Comparison of ENCODE assay signal across 16 mouse cellular contexts in the genomic region with DNA sequence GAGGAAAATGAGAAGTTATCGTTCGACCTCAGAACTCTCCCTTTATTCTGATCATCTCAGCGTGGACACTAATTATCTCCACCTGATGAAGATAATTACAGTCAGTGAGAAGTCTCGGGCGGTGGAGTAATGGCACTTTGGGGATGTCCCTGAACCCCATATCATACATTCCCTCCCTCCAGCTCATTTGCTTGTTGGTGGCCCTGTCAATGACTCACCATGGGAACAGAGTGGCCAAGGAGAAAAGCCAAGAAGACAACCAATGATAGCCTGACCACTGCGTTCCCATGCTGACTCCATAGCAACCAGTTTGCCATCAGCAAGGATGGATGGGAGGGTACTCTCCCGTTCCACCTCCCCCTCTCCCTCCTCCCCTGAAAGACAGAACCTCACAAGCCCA.
"Had no signal": no experiment of that assay in that cellular context is flagged by ENCODE, and none has a peak within 500 bp of the region (broad histone marks: within the 10 kb centered on the region; RNA-seq: fewer than 3 reads in every experiment).

No protein-coding gene starts in this region.

- H3K9ac ChIP-seq: limb, embryonic 12.5 days; liver, embryonic 13.5 days; liver, postnatal 0 days; lung, embryonic 15.5 days had no signal

- H3K27me3 ChIP-seq: limb, embryonic 12.5 days; liver, embryonic 13.5 days; lung, embryonic 15.5 days had no signal

- ATAC-seq: liver, postnatal 0 days had no signal

- H3K9me3 ChIP-seq: limb, embryonic 12.5 days; liver, embryonic 13.5 days; lung, embryonic 15.5 days; megakaryocyte, embryonic 14.5 days had no signal

- H3K36me3 ChIP-seq: limb, embryonic 12.5 days; liver, embryonic 13.5 days; lung, embryonic 15.5 days had no signal

- H3K27ac ChIP-seq: limb, embryonic 12.5 days; liver, embryonic 13.5 days; lung, embryonic 15.5 days; macrophage had no signal

- H3K4me3 ChIP-seq: limb, embryonic 12.5 days; liver, embryonic 13.5 days; lung, embryonic 15.5 days; megakaryocyte, embryonic 14.5 days had no signal

- H3K4me2 ChIP-seq: limb, embryonic 12.5 days; liver, embryonic 13.5 days; lung, embryonic 15.5 days had no signal

- DNase-seq: kidney, adult 8-10 months; kidney, postnatal 25 days; liver; liver, embryonic 13.5 days; liver, postnatal 0 days; lung, postnatal 14 days; midbrain, embryonic 14.5 days; retina, postnatal 1 day; right cerebral cortex, postnatal 4 days; spleen, adult 18-20 months; thymus, adult 18-20 months; thymus, postnatal 14 days had no signal

- H3K4me1 ChIP-seq: limb, embryonic 12.5 days; liver, embryonic 13.5 days; lung, embryonic 15.5 days had no signal
